Mouse (Mus musculus) bone marrow, adult 2 months (tissue): ENCODE measurements at regions not wholly inside any gene's neighbourhood (a gene's known extent, or its start where the extent isn't known, plus 50 kb on each side); places are given as distances from the start of the nearest gene placed in this dataset.

Experiments
- H3K27ac ChIP-seq: fragments of 200-500 bp; 2 replicates; pipeline ENCODE4 v1.5.1; 2012; ENCODE audit warnings: low read depth, mild to moderate bottlenecking, control low read depth, inconsistent platforms, low read length; ENCODE audit not compliant: control insufficient read depth, poor library complexity, insufficient read depth
- H3K4me1 ChIP-seq: fragments of 200-500 bp; 2 replicates; pipeline ENCODE4 v1.6.1; 2011; ENCODE audit warnings: low read length; ENCODE audit not compliant: control insufficient read depth, insufficient read depth
- H3K4me3 ChIP-seq: fragments of 200-500 bp; replicated peaks from 2 replicates; pipeline ENCODE3; 2011; ENCODE audit warnings: mild to moderate bottlenecking, low read depth, low read length, control low read depth; ENCODE audit not compliant: control insufficient read depth
- CTCF ChIP-seq: fragments of 200-500 bp; IDR thresholded peaks from 2 replicates; pipeline ENCODE4 v1.5.1; 2011; ENCODE audit warnings: low read length, control low read depth; ENCODE audit not compliant: control insufficient read depth, insufficient read depth
- POLR2A ChIP-seq: fragments of 200-500 bp; IDR thresholded peaks from 2 replicates; pipeline ENCODE4 v1.6.1; 2011; ENCODE audit warnings: low read depth, mild to moderate bottlenecking, control low read depth, low read length, borderline replicate concordance; ENCODE audit not compliant: control insufficient read depth
- WGBS: fragments of 180-500 bp; shearing (Covaris S2); methylation state at CpG from one replicate; pipeline ENCODE4 v1.1.7; 2018; 5-methylcytosine and 5-hydroxymethylcytosine counted together

- TF ChIP-seq CTCF: no peak
- no peak for TF ChIP-seq POLR2A
- H3K4me3 ChIP-seq: no peak overlapping the region
- H3K4me1 ChIP-seq: no peaks in the 10 kb centered on the region
- 19% methylated on average over 2 of the region's 2 CpGs for WGBS
- no peak overlapping the region for H3K27ac ChIP-seq
These were observed 288.7 kb upstream of the Eef2kmt start for GRCm38 (mm10) chr16:5544436-5544835.

GRCm38 (mm10) chr16:5538836-5539510, 283.2 kb upstream of the Eef2kmt start:
- H3K4me3 ChIP-seq: no peak overlapping the region
- no peak for TF ChIP-seq POLR2A
- no peak for TF ChIP-seq CTCF
- 60% methylated on average over 10 of the region's 10 CpGs for WGBS

GRCm38 (mm10) chr16:5537286-5538204, 281.8 kb upstream of the Eef2kmt start:
- no peak overlapping the region for H3K27ac ChIP-seq
- no peaks in the 10 kb centered on the region for H3K4me1 ChIP-seq
- H3K4me3 ChIP-seq: no peak overlapping the region
- TF ChIP-seq POLR2A (no peak), CTCF (0 out of 2 replicates have a peak, but pooled peaks have one; percentile 4)
- 56% methylated on average over 11 of the region's 11 CpGs for WGBS

More at GRCm38 (mm10) chr16:5538836-5539510, 283.2 kb upstream of the Eef2kmt start:
- H3K4me1 ChIP-seq: no peaks in the 10 kb centered on the region
- no peak overlapping the region for H3K27ac ChIP-seq

DNA sequence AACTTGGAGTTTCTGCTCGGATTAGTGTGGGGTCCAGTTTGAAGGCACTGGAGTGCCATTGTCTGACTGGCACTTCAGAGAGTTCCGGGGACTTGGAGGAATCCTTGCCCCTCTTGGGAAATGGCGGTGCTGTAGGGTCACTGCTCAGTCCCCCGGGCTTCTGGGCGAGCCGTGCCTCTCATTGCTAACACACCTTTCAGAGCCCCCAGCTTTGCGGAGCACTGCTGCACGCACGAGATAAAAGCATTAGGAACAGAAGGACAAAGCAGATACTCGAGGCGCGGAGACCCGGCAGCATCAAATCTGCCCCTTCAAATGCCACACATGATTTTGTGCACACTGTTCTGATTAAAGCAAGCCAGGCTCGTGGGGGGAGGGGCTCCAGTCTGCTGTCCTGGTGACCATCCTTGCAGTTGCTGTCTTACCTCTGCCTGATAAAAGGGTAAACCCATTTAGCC, 280.8 kb upstream of the Eef2kmt start:
- H3K27ac ChIP-seq: no peak overlapping the region
- WGBS: 56% methylated on average over 14 of the region's 14 CpGs
- H3K4me1 ChIP-seq: no peaks in the 10 kb centered on the region
- no peak overlapping the region for H3K4me3 ChIP-seq
- TF ChIP-seq POLR2A: no peak
- TF ChIP-seq CTCF: no peak

DNA sequence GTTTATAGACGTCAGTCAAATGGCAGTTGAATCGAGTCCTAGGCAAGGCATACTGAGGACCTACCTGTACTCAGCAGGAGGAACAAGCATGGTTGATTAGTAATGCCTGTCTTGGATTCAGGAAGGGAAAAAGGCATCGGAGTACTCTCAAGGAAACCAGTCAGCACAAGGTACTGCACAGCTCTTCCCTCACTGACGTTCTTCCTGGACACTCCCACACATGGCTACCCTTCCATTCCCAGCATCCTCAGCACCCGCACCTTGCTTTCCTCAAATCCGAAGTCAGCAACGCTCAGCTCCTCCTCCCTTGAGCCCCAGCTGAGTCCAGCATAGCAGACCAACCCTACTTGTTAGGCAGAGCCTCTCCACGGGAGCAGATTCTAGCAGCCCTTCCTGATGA, 279.6 kb upstream of the Eef2kmt start:
- Histone ChIP-seq H3K4me1 (no peaks in the 10 kb centered on the region), H3K4me3 (no peak overlapping the region), H3K27ac (no peak overlapping the region)
- 56% methylated on average over 8 of the region's 8 CpGs for WGBS
- TF ChIP-seq POLR2A (no peak), CTCF (no peak)

GRCm38 (mm10) chr16:5534862-5535261, 279.1 kb upstream of the Eef2kmt start:
- TF ChIP-seq POLR2A (no peak), CTCF (no peak)
- 51% methylated on average over 5 of the region's 5 CpGs for whole genome bisulfite sequencing

DNA sequence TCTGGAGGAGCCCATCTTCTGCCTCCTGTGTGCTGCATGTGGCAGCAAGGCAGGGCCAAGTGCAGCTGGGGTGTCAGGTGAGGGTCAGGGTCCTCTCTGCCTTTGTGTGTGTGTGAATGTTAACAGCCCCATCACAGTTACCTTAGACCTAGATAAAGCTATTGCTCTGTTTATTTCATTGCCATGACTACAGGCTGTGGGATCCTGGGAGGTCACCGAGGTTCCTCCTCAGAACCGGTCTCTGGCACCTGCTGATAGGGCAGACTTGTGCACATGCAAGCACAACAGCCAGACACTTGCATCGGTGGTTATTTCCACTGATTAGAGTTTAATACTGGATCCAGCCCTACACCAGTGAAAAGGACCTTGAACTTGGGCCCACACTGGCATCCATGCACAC, 278.6 kb upstream of the Eef2kmt start:
- Histone ChIP-seq H3K4me3 (no peak overlapping the region), H3K4me1 (no peaks in the 10 kb centered on the region), H3K27ac (no peak overlapping the region)
- TF ChIP-seq CTCF: no peak
- TF ChIP-seq POLR2A: no peak
- 34% methylated on average over 3 of the region's 3 CpGs for WGBS

More at GRCm38 (mm10) chr16:5534862-5535261, 279.1 kb upstream of the Eef2kmt start:
- no peaks in the 10 kb centered on the region for H3K4me1 ChIP-seq
- no peak overlapping the region for H3K4me3 ChIP-seq
- H3K27ac ChIP-seq: no peak overlapping the region

- 72% methylated on average over 3 of the region's 3 CpGs for WGBS
These were observed 276.5 kb upstream of the Eef2kmt start for GRCm38 (mm10) chr16:5532281-5532680.

More at GRCm38 (mm10) chr16:5532281-5532680, 276.5 kb upstream of the Eef2kmt start:
- Histone ChIP-seq H3K4me1 (no peaks in the 10 kb centered on the region), H3K27ac (no peak overlapping the region), H3K4me3 (no peak overlapping the region)
- TF ChIP-seq POLR2A (no peak), CTCF (no peak)
